Mouse (Mus musculus): ENCODE measurements around the gene Onecut3.

DNA sequence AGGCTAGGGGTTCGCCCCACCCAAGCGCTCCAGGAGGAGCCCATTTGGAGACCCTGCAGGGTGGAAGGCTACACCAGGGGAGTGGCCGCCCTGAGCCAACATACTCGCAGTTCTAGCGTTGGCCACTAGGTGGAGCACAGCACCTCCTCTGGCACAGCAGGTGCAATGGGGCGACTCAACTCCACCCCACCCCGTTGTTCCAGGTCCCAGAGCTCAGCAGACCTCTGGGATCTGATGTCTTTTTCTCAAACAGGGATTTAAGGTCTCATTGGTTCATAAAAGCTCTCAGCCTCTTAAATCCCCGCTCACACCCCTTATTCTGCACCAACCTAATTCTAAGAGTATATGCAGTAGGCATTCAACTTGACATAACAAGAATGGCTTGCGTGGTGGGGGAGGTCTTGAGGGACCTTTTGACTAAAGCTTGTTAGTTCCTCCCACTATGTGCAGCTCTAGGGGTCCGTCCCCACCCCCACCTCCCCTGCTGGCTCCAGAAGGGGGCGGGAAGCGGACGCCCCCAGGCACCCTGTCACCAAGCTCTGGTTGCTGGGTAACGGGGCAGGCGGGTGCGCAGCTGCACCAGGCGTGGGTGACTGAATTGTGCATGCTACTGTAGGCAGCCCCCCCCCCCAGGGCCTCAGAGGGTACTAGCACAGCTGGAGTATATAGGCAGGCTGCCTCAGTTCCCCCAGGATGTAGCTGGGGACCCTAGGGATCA, 71.9 kb downstream of the Onecut3 start:
- no peak for TF ChIP-seq POLR2A (IDR thresholded peaks at IDR 0.05; ENCODE audit: borderline replicate concordance, insufficient read depth, low read length)
- TF ChIP-seq CTCF (IDR thresholded peaks at IDR 0.05; ENCODE audit: borderline replicate concordance, insufficient read depth, low read depth, low read length) = peak; percentile 99
